Mouse (Mus musculus) cerebellum, adult 2 months (tissue): ENCODE data around the gene Mre11a. TPM values are rescaled to one million over a fixed set of nuclear protein-coding genes. Genes with fewer than 3 reads are reported as not detected.

ENCODE experiments used
- DNase-seq, 2 experiments: peaks; one replicate each; pipeline ENCODE4 v3.0.0; 2021
- H3K27ac ChIP-seq: fragments of 200-500 bp; 2 replicates; pipeline ENCODE4 v1.5.1; 2012; ENCODE audit warnings: low read length, control low read depth, inconsistent platforms; ENCODE audit not compliant: insufficient read depth
- H3K27me3 ChIP-seq: fragments of 200-500 bp; 2 replicates; pipeline ENCODE4 v1.6.1; 2012; ENCODE audit warnings: inconsistent platforms, mild to moderate bottlenecking, low read length, moderate library complexity; ENCODE audit not compliant: control insufficient read depth, insufficient read depth
- H3K4me1 ChIP-seq: fragments of 200-500 bp; 2 replicates; pipeline ENCODE4 v1.6.1; 2011; ENCODE audit warnings: low read length; ENCODE audit not compliant: control insufficient read depth, insufficient read depth
- H3K4me3 ChIP-seq: fragments of 200-500 bp; replicated peaks from 2 replicates; pipeline ENCODE3; 2011; ENCODE audit warnings: mild to moderate bottlenecking, low read depth, low read length, control low read depth; ENCODE audit not compliant: insufficient read depth
- CTCF ChIP-seq: fragments of 200-500 bp; IDR thresholded peaks from 2 replicates; pipeline ENCODE4 v1.5.1; 2011; ENCODE audit warnings: low read depth, mild to moderate bottlenecking, control low read depth, low read length, moderate library complexity, borderline replicate concordance; ENCODE audit not compliant: insufficient read depth
- POLR2A ChIP-seq: fragments of 200-500 bp; IDR thresholded peaks from 2 replicates; pipeline ENCODE4 v1.6.1; 2011; ENCODE audit warnings: low read length, control low read depth, borderline replicate concordance; ENCODE audit not compliant: insufficient read depth
- WGBS: fragments of 180-500 bp; shearing (Covaris S2); methylation state at CpG from one replicate; pipeline ENCODE4 v1.1.7; 2018; 5-methylcytosine and 5-hydroxymethylcytosine counted together
- polyA plus RNA-seq: library from polyadenylated mRNA; depleted of rRNA; stranded (reverse); fragments of >200 nt; gene quantifications from 2 replicates; pipeline ENCODE4 v1.2.3, GENCODE M21; 2012

The Mre11a gene
- polyA plus RNA-seq, 1 experiment, result 7.5 TPM

GRCm38 (mm10) chr9:14846428-14846827 lies 62.0 kb downstream of the Mre11a start:
- TF ChIP-seq POLR2A, result no peak
- TF ChIP-seq CTCF, result peak; percentile 50; the same call in 1 of the 2 replicates

GRCm38 (mm10) chr9:14848267-14848935 lies 63.9 kb downstream of the Mre11a start:
- no peak for DNase-seq

More at GRCm38 (mm10) chr9:14846428-14846827, 62.0 kb downstream of the Mre11a start:
- Histone ChIP-seq H3K4me1 (no peaks in the 10 kb centered on the region), H3K4me3 (no peak overlapping the region), H3K27ac (no peak overlapping the region), H3K27me3 (no peaks in the 10 kb centered on the region)
- DNase-seq, result no peak
- 54% methylated on average over 5 of the region's 5 CpGs for WGBS

GRCm38 (mm10) chr9:14854585-14854984 lies 70.1 kb downstream of the Mre11a start:
- no peak for TF ChIP-seq POLR2A
- no peak for TF ChIP-seq CTCF
- 52% methylated on average over 4 of the region's 4 CpGs for WGBS
- Histone ChIP-seq H3K27ac (no peak overlapping the region), H3K4me3 (no peak overlapping the region), H3K4me1 (peaks cover 9% of the 10 kb centered on the region), H3K27me3 (no peaks in the 10 kb centered on the region)
- DNase-seq, result no peak

More at GRCm38 (mm10) chr9:14848267-14848935, 63.9 kb downstream of the Mre11a start:
- 31% methylated on average over 1 of the region's 1 CpGs for WGBS
- no peaks in the 10 kb centered on the region for H3K27me3 ChIP-seq
- TF ChIP-seq CTCF (no peak), POLR2A (no peak)
- H3K4me1 ChIP-seq, result no peaks in the 10 kb centered on the region
- no peak overlapping the region for H3K27ac ChIP-seq
- H3K4me3 ChIP-seq, result no peak overlapping the region

GRCm38 (mm10) chr9:14856922-14857654 lies 72.6 kb downstream of the Mre11a start:
- TF ChIP-seq POLR2A (no peak), CTCF (no peak)
- H3K4me3 ChIP-seq, result no peak overlapping the region
- WGBS, result 12% methylated on average over 4 of the region's 4 CpGs
- no peak overlapping the region for H3K27ac ChIP-seq
- H3K4me1 ChIP-seq, result peaks cover 9% of the 10 kb centered on the region
- peak in 1 of 2 experiments; percentile 49 for DNase-seq
- no peaks in the 10 kb centered on the region for H3K27me3 ChIP-seq

GRCm38 (mm10) chr9:14858170-14858706 lies 73.8 kb downstream of the Mre11a start:
- no peak overlapping the region for H3K27ac ChIP-seq
- H3K4me1 ChIP-seq, result peaks cover 9% of the 10 kb centered on the region
- DNase-seq, result no peak
- TF ChIP-seq CTCF (no peak), POLR2A (no peak)
- 47% methylated on average over 7 of the region's 7 CpGs for WGBS
- no peak overlapping the region for H3K4me3 ChIP-seq
- H3K27me3 ChIP-seq, result no peaks in the 10 kb centered on the region

GRCm38 (mm10) chr9:14858782-14859181 lies 74.3 kb downstream of the Mre11a start:
- H3K4me1 ChIP-seq, result peaks cover 9% of the 10 kb centered on the region
- no peak for TF ChIP-seq CTCF
- TF ChIP-seq POLR2A, result no peak
- H3K27me3 ChIP-seq, result no peaks in the 10 kb centered on the region
- DNase-seq, result no peak
- H3K4me3 ChIP-seq, result no peak overlapping the region
- no peak overlapping the region for H3K27ac ChIP-seq
- 92% methylated on average over 3 of the region's 3 CpGs for whole genome bisulfite sequencing

- Histone ChIP-seq H3K27me3 (no peaks in the 10 kb centered on the region), H3K4me1 (peaks cover 9% of the 10 kb centered on the region), H3K4me3 (peak within 1 kb of the TSS; percentile 49), H3K27ac (no peak within 1 kb of the TSS)
- TF ChIP-seq POLR2A (no peak), CTCF (no peak)
- DNase-seq, result peak; percentile 17 to 36
- WGBS, result under 1% methylated on average over 47 of the region's 47 CpGs
Measured at GRCm38 (mm10) chr9:14859868-14860639, 75.6 kb downstream of the Mre11a start, which contains the start of gene Gpr83. Gene Gpr83, plus strand, starts transcription at chr9:14860210.
